ENCODE assay signal across 8 mouse cellular contexts in the genomic region with DNA sequence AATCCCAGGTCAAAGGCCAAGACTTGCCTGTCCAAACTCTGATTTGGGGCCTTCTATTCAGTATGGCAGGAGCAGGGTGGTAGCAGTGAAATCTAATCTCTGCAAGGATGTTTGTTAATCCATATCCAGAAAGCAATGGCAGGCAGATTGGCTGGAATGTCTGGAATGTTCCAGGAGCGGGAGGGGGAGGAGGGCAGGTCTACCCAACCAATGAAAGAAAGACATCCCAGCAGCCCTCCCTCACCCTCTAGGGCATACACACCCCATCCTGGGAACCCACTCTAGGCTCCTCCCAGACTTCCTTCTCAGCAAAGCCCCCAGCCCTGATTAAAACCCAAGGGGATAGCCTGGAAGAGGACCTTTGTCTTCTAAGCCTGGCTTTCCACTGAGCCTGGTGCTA. TPM values are rescaled to one million over a fixed set of nuclear protein-coding genes. Genes with fewer than 3 reads are reported as not detected.
DNase-seq lines count a peak whose midpoint lies in the region; ATAC-seq lines count a peak whose summit lies in the region.

No protein-coding gene starts in this region.

- peak overlapping the region; percentile 32; the same call in 1 of the 2 replicates for H3K9ac ChIP-seq in heart, embryonic 14.5 days (ENCODE audit: low read length)
- no peak overlapping the region for H3K9ac ChIP-seq in kidney, embryonic 14.5 days (ENCODE audit: low read depth, low read length)

- no peaks in the 10 kb centered on the region for H3K27me3 ChIP-seq in heart, embryonic 14.5 days (ENCODE audit: control insufficient read depth, insufficient read depth, low read length)
- no peaks in the 10 kb centered on the region for H3K27me3 ChIP-seq in kidney, embryonic 14.5 days (ENCODE audit: control insufficient read depth, insufficient read depth, low read length)

- H3K36me3 ChIP-seq in heart, embryonic 14.5 days (ENCODE audit: control insufficient read depth, insufficient read depth, low read length): peaks cover 21% of the 10 kb centered on the region
- peaks cover 39% of the 10 kb centered on the region for H3K36me3 ChIP-seq in kidney, embryonic 14.5 days (ENCODE audit: control insufficient read depth, insufficient read depth, low read length)

- peak overlapping the region; percentile 78 to 85 for H3K27ac ChIP-seq in heart, embryonic 14.5 days (replicated peaks in 1 of 2; ENCODE audit: control insufficient read depth in 1 of 2, insufficient read depth in 1 of 2, low read depth in 2 of 2, low read length in 2 of 2)
- H3K27ac ChIP-seq in kidney, embryonic 14.5 days (ENCODE audit: low read depth, low read length): peak overlapping the region; percentile 48; the same call in 1 of the 2 replicates

- 0% methylated on average over 1 of the region's 1 CpGs for WGBS in heart, embryonic 14.5 days
- WGBS in kidney, embryonic 14.5 days: 11% methylated on average over 1 of the region's 1 CpGs

- ATAC-seq in heart, embryonic 14.5 days (ENCODE audit: insufficient number of reproducible peaks, insufficient read depth, low FRiP score, low read depth): peak; percentile 74
- peak; percentile 74 for ATAC-seq in kidney, embryonic 14.5 days (ENCODE audit: low FRiP score, low TSS enrichment)
- no peak for ATAC-seq in erythroblast, adult 5-6 weeks (replicated peaks; ENCODE audit: low FRiP score, poor library complexity, severe bottlenecking)

- H3K9me3 ChIP-seq in heart, embryonic 14.5 days (ENCODE audit: control insufficient read depth, low read length): no peaks in the 10 kb centered on the region
- no peaks in the 10 kb centered on the region for H3K9me3 ChIP-seq in kidney, embryonic 14.5 days (ENCODE audit: control insufficient read depth, low read length)

- peak overlapping the region; percentile 22 to 24; a peak in 2 of 4 replicates for H3K4me3 ChIP-seq in heart, embryonic 14.5 days (ENCODE audit: control insufficient read depth in 1 of 2, insufficient read depth in 1 of 2, low read depth in 1 of 2, low read length in 2 of 2)
- H3K4me3 ChIP-seq in kidney, embryonic 14.5 days (ENCODE audit: low read length): no peak overlapping the region

- no peak for DNase-seq in heart, postnatal 36 days
- DNase-seq in embryo, embryonic 10.5 days (ENCODE audit: low spot score): peak; percentile 79
- DNase-seq in lung, postnatal 25 days (ENCODE audit: low spot score): peak; percentile 53
- no peak for DNase-seq in frontal cortex, adult 2 months (ENCODE audit: extremely low spot score in 1 of 2, low spot score in 1 of 2)
- DNase-seq in urinary bladder, postnatal 36 days (ENCODE audit: low spot score in 2 of 2): no peak

- peak overlapping the region; percentile 51 for H3K4me2 ChIP-seq in heart, embryonic 14.5 days (ENCODE audit: low read length)
- H3K4me2 ChIP-seq in kidney, embryonic 14.5 days (replicated peaks; ENCODE audit: low read depth, low read length): no peak overlapping the region

- intact Hi-C loops in heart, postnatal 36 days (cut with DNase I): no loop called here

- H3K4me1 ChIP-seq in heart, embryonic 14.5 days (ENCODE audit: control insufficient read depth in 2 of 2, insufficient read depth in 2 of 2, low read length in 2 of 2): peaks cover 25 to 44% of the 10 kb centered on the region in 2 experiments
- H3K4me1 ChIP-seq in kidney, embryonic 14.5 days (ENCODE audit: control insufficient read depth, insufficient read depth, low read length): peaks cover 25% of the 10 kb centered on the region

RNA-seq across cellular contexts. Expression of a gene that starts 23.3 kb away (rescaled TPM):
- 14.0 and 17.2 TPM in 2 replicates for polyA plus RNA-seq in heart, embryonic 14.5 days (2014; fragmentation: Nextera tagmentation; extraction: Ambion mirVana)
- total RNA-seq in heart, postnatal 36 days (2021): under 1 TPM; 0.08 to 0.17 TPM
- polyA plus RNA-seq in kidney, embryonic 14.5 days (2014; fragmentation: Nextera tagmentation; extraction: Ambion mirVana): 42.1 and 54.2 TPM in 2 replicates
- not detected in 2 replicates for total RNA-seq in erythroblast, adult 5-6 weeks (2015; ENCODE audit: low replicate concordance)
- total RNA-seq in erythroblast, adult 5-6 weeks (2017; ENCODE audit: low replicate concordance): not detected in 2 replicates
- polyA plus RNA-seq in frontal cortex, adult 2 months (2012; rRNA removed): 0.18 and 0.71 TPM in 2 replicates

RNA-seq across cellular contexts. Expression of a gene that starts 41.9 kb away (rescaled TPM):
- polyA plus RNA-seq in heart, embryonic 14.5 days (2014; fragmentation: Nextera tagmentation; extraction: Ambion mirVana): not detected in 2 replicates
- not detected for total RNA-seq in heart, postnatal 36 days (2021)
- not detected in 2 replicates for polyA plus RNA-seq in kidney, embryonic 14.5 days (2014; fragmentation: Nextera tagmentation; extraction: Ambion mirVana)
- not detected in 2 replicates for total RNA-seq in erythroblast, adult 5-6 weeks (2015; ENCODE audit: low replicate concordance)
- total RNA-seq in erythroblast, adult 5-6 weeks (2017; ENCODE audit: low replicate concordance): not detected in 2 replicates
- not detected in 2 replicates for polyA plus RNA-seq in frontal cortex, adult 2 months (2012; rRNA removed)

RNA-seq across cellular contexts. Expression of a gene that starts 52.2 kb away (rescaled TPM):
- 23.5 and 30.5 TPM in 2 replicates for polyA plus RNA-seq in heart, embryonic 14.5 days (2014; fragmentation: Nextera tagmentation; extraction: Ambion mirVana)
- 10 to 100 TPM; 44.1 to 46.2 TPM for total RNA-seq in heart, postnatal 36 days (2021)
- 34.2 and 63.5 TPM in 2 replicates for polyA plus RNA-seq in kidney, embryonic 14.5 days (2014; fragmentation: Nextera tagmentation; extraction: Ambion mirVana)
- 25.7 and 27.9 TPM in 2 replicates for total RNA-seq in erythroblast, adult 5-6 weeks (2015; ENCODE audit: low replicate concordance)
- total RNA-seq in erythroblast, adult 5-6 weeks (2017; ENCODE audit: low replicate concordance): 11.3 and 37.1 TPM in 2 replicates
- polyA plus RNA-seq in frontal cortex, adult 2 months (2012; rRNA removed): 84.2 and 87.0 TPM in 2 replicates

Comparison
In these comparisons a context has a peak if more than half of its experiments do, and no peak if none do; other contexts are left out.
1. DNase-seq: peak in embryo, embryonic 10.5 days (single experiment) and lung, postnatal 25 days (single experiment); none in heart, postnatal 36 days (0 of 2), frontal cortex, adult 2 months (0 of 2) and urinary bladder, postnatal 36 days (0 of 2).